Mouse (Mus musculus) monocyte, adult 5-6 weeks (primary cell): ENCODE results near the gene 9330182O14Rik. TPM values are rescaled to one million over a fixed set of nuclear protein-coding genes. Genes with fewer than 3 reads are reported as not detected.

Source experiments
- ATAC-seq: fragments of 153-309, 156-312 bp; replicated peaks from 2 replicates; pipeline ENCODE4 v1.8.0; 2017; ENCODE audit warnings: mild to moderate bottlenecking; ENCODE audit not compliant: low TSS enrichment, insufficient number of reproducible peaks, severe bottlenecking, poor library complexity, low FRiP score
- total RNA-seq: library from RNA; stranded (forward); fragments of 200-1000, 200-491, 200-594 nt; gene quantifications from 3 replicates; pipeline ENCODE4 v1.2.3, GENCODE M21; 2017

The 9330182O14Rik gene
- total RNA-seq, 1 experiment from 2014 or later, result not detected

GRCm38 (mm10) chr15:40179423-40179822 lies 45.3 kb downstream of the 9330182O14Rik start:
- no peak for ATAC-seq

GRCm38 (mm10) chr15:40187017-40187416 lies 52.9 kb downstream of the 9330182O14Rik start:
- no peak for ATAC-seq
